Comparison of ENCODE assay signal across 8 mouse cellular contexts in genomic region chr12:111535762-111536161, GRCm38 (mm10). TPM values are rescaled to one million over a fixed set of nuclear protein-coding genes. Genes with fewer than 3 reads are reported as not detected.
A peak's percentile ranks its signal among the peaks of the same experiment; 100 is the strongest.
DNase-seq lines count a peak whose midpoint lies in the region; TF ChIP-seq lines count a peak whose summit lies in the region.
"Had no signal": no experiment of that assay in that cellular context is flagged by ENCODE, and none has a peak within 500 bp of the region (broad histone marks: within the 10 kb centered on the region; RNA-seq: fewer than 3 reads in every experiment).

No protein-coding gene starts in this region.

- no peak for TF ChIP-seq POLR2A in small intestine, adult 2 months (IDR thresholded peaks at IDR 0.05; ENCODE audit: low read depth, low read length)

- H3K36me3 ChIP-seq in small intestine, adult 2 months (ENCODE audit: control insufficient read depth, insufficient read depth, low read length): peaks cover 15% of the 10 kb centered on the region

- 59% methylated on average over 5 of the region's 5 CpGs for WGBS in small intestine, adult 2 months

- H3K27me3 ChIP-seq in small intestine, adult 2 months (ENCODE audit: control insufficient read depth, insufficient read depth, low read length): no peaks in the 10 kb centered on the region

- H3K27ac ChIP-seq in layer of hippocampus, adult 2 months: peak overlapping the region; percentile 18; the same call in 1 of the 2 replicates
- 0 out of 2 replicates have a peak overlapping the region, but pooled peaks have one; percentile 28 for H3K27ac ChIP-seq in small intestine, adult 2 months (ENCODE audit: insufficient read depth, low read depth, low read length)

- no peak for TF ChIP-seq CTCF in layer of hippocampus, adult 2 months (conservative IDR thresholded peaks at IDR 0.05)
- no peak for TF ChIP-seq CTCF in small intestine, adult 2 months (IDR thresholded peaks at IDR 0.05; ENCODE audit: extremely low read depth, insufficient read length, insufficient replicate concordance, low read depth, low read length)

- DNase-seq in layer of hippocampus, adult 2 months (ENCODE audit: low spot score in 2 of 2): no peak
- DNase-seq in layer of hippocampus, adult 11-12 months (ENCODE audit: low spot score): no peak
- peak; percentile 31 for DNase-seq in brain, adult 2 months (ENCODE audit: low read depth, low spot score)
- peak; percentile 2 for DNase-seq in liver
- no peak for DNase-seq in ovary, postnatal 10 days (ENCODE audit: low spot score)
- DNase-seq in gastrocnemius, adult 18-20 months (ENCODE audit: low spot score): no peak
- DNase-seq: heart, adult 11 months had no signal

- no peak overlapping the region for H3K4me3 ChIP-seq in layer of hippocampus, adult 2 months
- H3K4me3 ChIP-seq in small intestine, adult 2 months (ENCODE audit: low read depth, low read length): no peak overlapping the region

- H3K4me1 ChIP-seq in small intestine, adult 2 months (ENCODE audit: control insufficient read depth, insufficient read depth, insufficient read length, low read length): peaks cover 2% of the 10 kb centered on the region; the same call in 1 of the 2 replicates

RNA-seq across cellular contexts. Expression of gene Eif5, which starts 2.1 kb away (rescaled TPM):
- total RNA-seq in layer of hippocampus, adult 2 months (2021): 100 to 1,000 TPM; 253 to 260 TPM
- polyA plus RNA-seq in small intestine, adult 2 months (2012; rRNA removed): 25.8 and 55.8 TPM in 2 replicates
- 100 to 1,000 TPM; 160 to 165 TPM for total RNA-seq in gastrocnemius, adult 18-20 months (2021)

RNA-seq across cellular contexts. Expression of gene Mark3, which starts 38.6 kb away (rescaled TPM):
- total RNA-seq in layer of hippocampus, adult 2 months (2021): 100 to 1,000 TPM; 108 to 110 TPM
- polyA plus RNA-seq in small intestine, adult 2 months (2012; rRNA removed): 9.8 and 19.3 TPM in 2 replicates
- 10 to 100 TPM; 52.7 to 55.0 TPM for total RNA-seq in gastrocnemius, adult 18-20 months (2021)

RNA-seq across cellular contexts. Expression of gene Gm266, which starts 50.1 kb away (rescaled TPM):
- 1 to 10 TPM; 5.2 to 6.1 TPM for total RNA-seq in layer of hippocampus, adult 2 months (2021)
- polyA plus RNA-seq in small intestine, adult 2 months (2012; rRNA removed): 0.43 and 0.53 TPM in 2 replicates
- under 1 TPM in 1 of 2 experiments, not detected in 1; 0.18 TPM for total RNA-seq in gastrocnemius, adult 18-20 months (2021)

Comparison
In these comparisons a context has a peak if more than half of its experiments do, and no peak if none do; other contexts are left out.
1. DNase-seq: peak in brain, adult 2 months (single experiment) and liver (single experiment); none in layer of hippocampus, adult 2 months (0 of 2), layer of hippocampus, adult 11-12 months (single experiment), ovary, postnatal 10 days (single experiment) and gastrocnemius, adult 18-20 months (single experiment).
2. RNA of gene Gm266, which starts 50.1 kb away (total RNA-seq): 5.2 to 6.1 TPM in layer of hippocampus, adult 2 months; 0.18 TPM in gastrocnemius, adult 18-20 months; every median in the first group is over 4 times any median in the second.